Mouse (Mus musculus) c-Kit-negative CD71-positive TER-119-positive erythroid progenitor cells, embryonic 14.5 days (primary cell): ENCODE data around the gene Crip1.
"Not testable (repeated sequence)": the region's sequence is repeated elsewhere in the genome, so short reads cannot be mapped to it uniquely, and the experiment has no call there.

Experiments used
- DNase-seq: peaks from one replicate; pipeline ENCODE4 v3.0.0-alpha.2; 2013; ENCODE audit warnings: low read depth, low spot score

Crip1 gene

DNA sequence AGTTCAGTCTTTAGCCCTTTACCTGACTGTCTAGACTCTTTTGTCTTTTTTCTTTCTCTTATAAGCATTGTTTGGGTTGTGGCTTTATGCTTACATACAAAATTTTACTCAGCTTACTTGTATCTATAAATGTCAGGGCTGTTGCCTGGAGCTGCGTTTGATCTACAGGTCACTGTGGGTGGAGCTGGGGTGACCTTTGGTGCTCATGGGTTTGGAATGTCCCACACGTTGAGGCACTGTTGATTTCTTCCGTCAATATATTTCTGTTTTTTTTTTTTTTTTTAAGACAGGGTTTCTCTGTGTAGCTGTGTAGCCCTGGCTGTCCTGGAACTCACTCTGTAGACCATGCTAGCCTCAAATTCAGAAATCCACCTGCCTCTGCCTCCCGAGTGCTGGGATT, 34.9 kb downstream of the Crip1 start:
- no peak for DNase-seq

GRCm38 (mm10) chr12:113184945-113185344, 38.8 kb downstream of the Crip1 start:
- DNase-seq = no peak

DNA sequence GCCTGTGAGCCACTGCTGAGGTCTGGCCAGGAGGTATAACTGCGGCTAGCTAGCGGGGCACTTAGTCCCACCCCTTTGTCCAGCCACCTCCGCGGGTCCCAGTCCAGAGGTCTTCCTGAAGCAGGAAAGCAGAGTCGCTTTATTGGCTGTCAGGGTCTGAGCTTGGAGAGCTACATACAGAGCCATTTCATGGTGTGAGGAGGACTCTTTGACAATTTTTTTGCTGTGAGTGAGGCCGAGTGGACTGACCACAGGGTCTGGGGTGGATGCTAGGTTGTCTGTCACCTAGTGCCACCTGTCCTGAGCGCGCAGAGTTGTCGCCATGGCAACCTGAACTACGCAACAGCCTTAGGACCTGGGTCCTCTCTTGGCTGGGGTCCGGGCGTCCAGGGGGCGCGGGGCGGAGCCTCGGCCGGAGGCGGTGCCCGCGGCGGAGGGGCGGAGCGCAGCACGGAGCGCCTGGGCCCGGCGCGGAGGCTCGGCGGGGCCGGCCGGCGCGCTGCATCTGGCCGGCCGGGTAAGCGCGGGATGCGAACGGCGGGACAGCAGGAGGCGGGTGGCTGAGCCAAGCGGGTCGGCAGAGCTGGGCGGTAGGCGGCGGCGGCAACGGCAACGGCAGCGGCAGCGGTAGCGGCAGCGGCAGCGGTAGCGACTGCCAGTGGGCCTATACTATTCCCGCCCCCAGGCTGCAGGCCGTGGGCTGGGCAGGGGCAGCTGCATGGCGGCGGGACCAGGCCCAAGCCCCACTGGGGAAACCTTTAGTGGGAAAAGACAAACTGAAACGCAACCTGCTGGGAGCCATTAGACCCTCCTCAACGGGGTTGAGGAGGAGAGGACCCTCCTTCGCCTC, 39.6 kb downstream of the Crip1 start, which contains the start of gene Tmem121:
Tmem121 (plus strand) TSS at position 489 of the 850 bp plus-strand sequence.
- DNase-seq = no peak

DNA sequence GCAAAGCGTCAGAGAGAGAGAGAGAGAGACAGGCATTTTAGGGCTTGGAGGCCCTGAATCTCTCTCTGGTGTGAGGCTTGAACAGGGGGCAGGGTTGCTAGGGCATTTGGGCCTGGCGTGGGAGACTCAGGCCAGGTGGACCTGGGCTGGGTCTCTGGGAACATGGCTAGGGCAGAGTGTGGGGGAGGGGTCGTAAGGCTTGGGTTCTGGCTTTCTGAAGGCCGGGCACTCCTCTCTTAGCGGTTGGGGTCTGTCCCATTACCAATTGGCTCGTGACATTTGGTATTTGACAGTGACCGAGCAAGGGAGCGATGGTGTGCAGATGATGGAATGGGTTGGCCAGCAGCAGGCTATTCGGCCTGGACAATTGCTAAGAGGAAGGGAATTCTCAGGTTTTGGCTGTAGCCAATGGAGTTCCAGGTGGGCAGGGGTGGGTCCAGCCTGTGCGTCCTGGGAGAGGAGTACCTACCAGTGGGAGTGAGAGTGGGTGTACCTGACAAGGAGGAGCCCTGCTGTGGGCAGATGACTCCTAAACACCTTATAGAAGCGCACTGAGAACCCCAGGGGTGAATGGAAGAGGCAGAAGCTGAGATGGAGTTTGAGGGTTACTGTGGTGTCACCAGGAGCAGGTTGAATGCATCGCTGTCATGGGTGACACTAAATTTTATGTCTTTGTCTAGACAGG, 40.4 kb downstream of the Crip1 start:
- DNase-seq = no peak

GRCm38 (mm10) chr12:113187011-113187375, 40.9 kb downstream of the Crip1 start:
- no peak for DNase-seq

- DNase-seq = peak; percentile 6
These were observed 41.6 kb downstream of the Crip1 start for GRCm38 (mm10) chr12:113187584-113188295.

DNA sequence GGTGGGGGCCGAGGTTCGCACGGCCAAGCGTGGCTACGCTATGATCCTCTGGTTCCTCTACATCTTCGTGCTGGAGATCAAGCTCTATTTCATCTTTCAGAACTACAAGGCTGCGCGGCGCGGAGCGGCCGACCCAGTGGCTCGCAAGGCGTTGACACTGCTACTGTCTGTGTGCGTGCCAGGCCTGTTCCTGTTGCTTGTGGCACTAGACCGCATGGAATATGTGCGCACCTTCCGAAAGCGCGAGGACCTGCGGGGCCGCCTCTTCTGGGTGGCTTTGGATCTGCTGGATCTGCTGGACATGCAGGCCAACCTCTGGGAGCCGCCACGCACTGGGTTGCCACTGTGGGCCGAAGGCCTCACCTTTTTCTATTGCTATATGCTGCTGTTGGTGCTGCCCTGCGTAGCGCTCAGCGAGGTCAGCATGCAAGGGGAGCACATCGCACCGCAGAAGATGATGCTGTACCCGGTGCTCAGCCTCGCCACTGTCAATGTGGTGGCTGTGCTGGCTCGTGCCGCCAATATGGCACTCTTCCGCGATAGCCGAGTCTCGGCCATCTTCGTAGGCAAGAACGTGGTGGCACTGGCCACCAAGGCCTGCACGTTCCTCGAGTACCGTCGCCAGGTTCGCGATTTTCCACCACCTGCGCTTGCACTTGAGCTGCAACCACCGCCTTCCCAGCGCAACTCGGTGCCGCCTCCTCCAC, 42.4 kb downstream of the Crip1 start:
- DNase-seq = no peak

GRCm38 (mm10) chr12:113193423-113193822, 47.3 kb downstream of the Crip1 start:
- no peak for DNase-seq

GRCm38 (mm10) chr12:113199132-113199531, 53.0 kb downstream of the Crip1 start:
- DNase-seq = not testable (repeated sequence)

GRCm38 (mm10) chr12:113201301-113201700, 55.2 kb downstream of the Crip1 start:
- DNase-seq = no peak

DNA sequence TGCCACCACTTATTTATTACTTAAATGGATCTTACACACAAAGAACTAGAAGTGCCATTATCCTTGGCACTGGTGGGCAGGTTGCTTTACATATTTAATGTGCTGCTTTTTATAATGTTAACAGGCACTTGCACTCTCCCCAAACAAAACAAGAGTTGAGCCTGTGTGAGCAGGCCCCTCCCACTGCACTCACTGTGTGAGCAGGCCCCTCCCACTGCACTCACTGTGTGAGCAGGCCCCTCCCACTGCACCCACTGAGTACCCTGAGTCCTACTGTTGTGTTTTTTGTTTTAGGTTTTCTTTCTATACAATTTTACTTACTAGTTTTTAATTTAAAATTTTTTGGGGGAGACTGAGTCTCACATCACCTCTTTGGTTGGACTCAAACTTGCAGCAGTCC, 55.9 kb downstream of the Crip1 start:
- DNase-seq = no peak
